Mouse (Mus musculus) left cerebral cortex, adult 2 months (tissue): ENCODE measurements around the gene Thbd. TPM values are rescaled to one million over a fixed set of nuclear protein-coding genes. Genes with fewer than 3 reads are reported as not detected.

Experiments
- DNase-seq, 2 experiments: peaks; one replicate each; pipeline ENCODE4 v3.0.0; 2021 to 2022; ENCODE audit warnings: low spot score in 2 of 2, mixed read lengths in 1 of 2; ENCODE audit errors: extremely low spot score in 1 of 2
- H3K27ac ChIP-seq: fragments of 200-600 bp; 2 replicates; pipeline ENCODE4 v1.8.1; 2022
- H3K4me3 ChIP-seq: fragments of 200-600 bp; 2 replicates; pipeline ENCODE4 v1.8.1; 2022
- CTCF ChIP-seq: fragments of 200-600 bp; IDR thresholded peaks from 2 replicates; pipeline ENCODE4 v1.8.1; 2022; ENCODE audit warnings: antibody characterized with exemption, mild to moderate bottlenecking, moderate library complexity
- intact Hi-C: fragments of 180-260 bp; cut with DNase I; formaldehyde crosslinking; loops from one replicate; pipeline ENCODE4 v1.15.1; 2025
- total RNA-seq, 2 experiments: library from RNA; stranded (reverse); gene quantifications; 2 replicates each; pipeline ENCODE4 v1.2.3; 2021

The Thbd gene
- total RNA-seq, 2 experiments from 2014 or later = 12.3 to 13.0 TPM

DNA sequence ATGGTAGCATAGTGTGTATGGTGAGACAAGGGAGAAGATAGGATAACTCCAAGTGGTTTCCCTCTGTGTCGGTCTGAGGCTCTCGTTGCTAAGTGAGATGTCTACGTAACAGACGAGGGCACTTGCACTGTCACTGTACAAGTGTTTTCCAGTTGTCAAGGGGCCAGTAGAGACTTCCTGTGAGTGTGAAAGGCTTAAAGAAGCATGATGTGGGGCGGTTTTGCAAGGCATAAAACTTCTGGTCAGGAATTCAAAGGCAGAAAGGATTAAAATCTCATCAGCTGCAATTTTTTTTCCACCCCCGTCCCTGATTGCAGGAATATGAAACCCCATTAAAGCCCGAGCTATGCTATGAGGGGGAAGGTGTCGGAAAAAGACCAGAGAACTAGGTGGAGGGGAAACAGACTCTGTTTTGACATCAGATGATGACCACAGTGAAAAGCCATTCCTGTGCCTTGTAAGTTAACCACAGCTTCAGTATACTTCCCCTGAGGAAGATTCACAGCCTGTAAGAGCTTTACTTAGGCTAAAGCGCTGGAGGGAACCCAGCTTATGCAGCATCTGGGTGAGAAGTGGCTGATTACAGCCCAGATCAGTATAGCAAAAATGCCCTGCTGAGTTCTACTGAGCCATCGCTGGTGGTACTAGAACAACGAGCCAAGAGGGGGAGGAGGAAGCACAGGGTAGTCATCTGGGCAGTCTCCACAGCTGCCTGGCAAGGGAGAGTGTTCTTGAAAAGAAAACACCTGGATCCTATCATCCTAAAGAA lies 10.8 kb downstream of the Thbd start:
- intact Hi-C loops = loop anchor here (5.0 kb wide), 3 partner anchors 70 to 255 kb away; no protein-coding TSS in a partner anchor
- DNase-seq = no peak

DNA sequence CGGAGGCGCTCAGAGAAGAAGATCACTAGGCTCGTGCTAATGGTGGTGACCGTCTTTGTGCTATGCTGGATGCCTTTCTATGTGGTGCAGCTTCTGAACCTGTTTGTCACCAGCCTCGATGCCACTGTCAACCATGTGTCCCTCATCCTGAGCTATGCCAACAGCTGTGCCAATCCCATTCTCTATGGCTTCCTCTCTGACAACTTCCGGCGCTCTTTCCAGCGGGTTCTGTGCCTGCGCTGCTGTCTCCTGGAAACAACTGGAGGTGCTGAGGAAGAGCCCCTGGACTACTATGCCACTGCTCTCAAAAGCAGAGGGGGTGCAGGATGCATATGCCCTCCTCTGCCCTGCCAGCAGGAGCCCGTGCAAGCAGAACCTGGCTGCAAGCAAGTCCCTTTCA lies 11.8 kb downstream of the Thbd start:
- peak in 1 of 2 experiments; percentile 22 for DNase-seq
- no peak for TF ChIP-seq CTCF
- H3K4me3 ChIP-seq = peak overlapping the region; percentile 63
- peak overlapping the region; percentile 94 for H3K27ac ChIP-seq
- intact Hi-C loops = loop anchor here (5.0 kb wide), 3 partner anchors 69 to 254 kb away; no protein-coding TSS in a partner anchor

More for the DNA sequence above, 10.8 kb downstream of the Thbd start:
- TF ChIP-seq CTCF = no peak
- Histone ChIP-seq H3K4me3 (peak overlapping the region; percentile 63), H3K27ac (peak overlapping the region; percentile 94)

DNA sequence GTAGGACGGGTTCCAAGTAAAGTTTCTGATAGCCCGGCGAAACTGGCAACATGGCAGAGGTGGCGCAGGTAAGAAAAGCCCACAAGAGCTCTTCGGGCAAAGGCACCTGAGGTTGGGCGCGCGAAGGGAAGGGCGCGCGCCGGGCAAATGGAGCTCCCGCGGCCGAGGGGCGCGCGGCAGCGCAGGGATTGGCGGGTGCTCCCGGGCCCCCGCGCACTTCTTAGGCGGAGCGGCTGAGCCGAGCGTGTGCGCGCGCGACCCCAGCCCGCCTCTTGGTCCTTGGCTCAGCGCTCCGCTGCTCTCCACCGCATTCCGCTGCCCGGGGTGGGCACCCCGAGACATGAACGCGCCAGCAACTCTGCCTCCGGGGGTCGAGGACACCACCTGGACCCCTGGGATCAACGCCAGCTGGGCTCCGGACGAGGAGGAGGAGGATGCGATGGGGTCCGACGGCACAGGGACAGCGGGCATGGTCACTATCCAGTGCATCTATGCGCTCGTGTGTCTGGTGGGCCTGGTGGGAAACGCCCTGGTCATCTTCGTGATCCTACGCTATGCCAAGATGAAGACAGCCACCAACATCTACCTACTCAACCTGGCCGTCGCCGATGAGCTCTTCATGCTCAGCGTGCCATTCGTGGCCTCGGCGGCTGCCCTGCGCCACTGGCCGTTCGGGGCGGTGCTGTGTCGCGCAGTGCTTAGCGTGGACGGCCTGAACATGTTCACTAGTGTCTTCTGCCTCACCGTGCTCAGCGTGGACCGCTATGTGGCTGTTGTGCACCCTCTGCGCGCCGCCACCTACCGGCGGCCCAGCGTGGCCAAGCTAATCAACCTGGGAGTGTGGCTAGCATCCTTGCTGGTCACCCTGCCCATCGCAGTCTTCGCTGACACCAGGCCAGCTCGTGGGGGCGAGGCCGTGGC lies 12.6 kb downstream of the Thbd start, which contains the start of gene Sstr4:
Gene Sstr4 (plus strand): TSS at position 214 of the 921 bp plus-strand sequence.
- peak within 1 kb of the TSS; percentile 94 for H3K27ac ChIP-seq
- peak within 1 kb of the TSS; percentile 63 for H3K4me3 ChIP-seq

DNA sequence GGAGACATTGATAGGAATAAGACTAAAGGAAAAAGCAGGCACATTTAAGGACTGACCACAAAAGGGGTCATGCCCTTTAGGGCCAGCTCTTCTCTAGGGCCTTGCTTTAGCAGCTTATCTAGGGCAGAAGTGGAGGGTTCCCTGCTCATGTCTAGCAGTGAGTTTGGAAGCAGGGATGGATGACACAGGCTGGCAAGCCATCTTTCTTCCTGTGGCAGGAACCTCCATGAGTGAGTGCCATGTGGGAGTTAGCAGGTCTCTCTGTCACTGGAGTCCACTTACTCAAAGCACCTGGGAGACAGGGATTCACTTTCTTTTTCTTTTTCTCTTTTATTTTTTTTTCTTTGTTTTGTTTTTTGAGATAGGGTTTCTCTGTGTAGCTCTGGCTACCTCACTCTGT lies 14.1 kb downstream of the Thbd start:
- TF ChIP-seq CTCF = no peak
- DNase-seq = no peak
- H3K27ac ChIP-seq = no peak overlapping the region
- intact Hi-C loops = loop anchor here (2.0 kb wide), 1 partner anchor 271 kb away; no protein-coding TSS in a partner anchor
- H3K4me3 ChIP-seq = no peak overlapping the region

More for the DNA sequence above, 12.6 kb downstream of the Thbd start, which contains the start of gene Sstr4:
- peak; percentile 62 to 73 for DNase-seq
- intact Hi-C loops = loop anchor here (2.0 to 5.0 kb wide), 4 partner anchors 68 to 273 kb away; no protein-coding TSS in a partner anchor
- peak; percentile 77 for TF ChIP-seq CTCF

DNA sequence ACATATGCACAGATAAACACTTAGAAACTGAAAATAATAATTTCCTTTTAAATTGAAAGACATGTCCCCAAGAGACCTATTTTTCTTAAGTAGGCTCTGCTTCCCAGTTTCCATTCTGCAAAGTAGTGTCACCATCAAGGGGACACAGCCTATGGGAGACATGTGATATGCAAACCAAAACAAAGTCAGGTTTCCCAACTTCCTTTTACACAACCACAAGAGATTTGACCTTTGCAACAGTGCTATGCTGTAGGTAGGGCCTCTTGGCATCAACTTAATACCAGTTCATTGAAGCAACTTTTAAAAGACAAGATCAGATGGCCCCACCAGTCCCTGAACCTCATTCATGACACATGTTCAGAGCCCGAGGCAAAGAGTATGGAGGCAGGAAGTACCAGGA lies 14.8 kb downstream of the Thbd start:
- no peak overlapping the region for H3K27ac ChIP-seq
- DNase-seq = no peak
- no peak for TF ChIP-seq CTCF
- intact Hi-C loops = no loop called here
- no peak overlapping the region for H3K4me3 ChIP-seq

DNA sequence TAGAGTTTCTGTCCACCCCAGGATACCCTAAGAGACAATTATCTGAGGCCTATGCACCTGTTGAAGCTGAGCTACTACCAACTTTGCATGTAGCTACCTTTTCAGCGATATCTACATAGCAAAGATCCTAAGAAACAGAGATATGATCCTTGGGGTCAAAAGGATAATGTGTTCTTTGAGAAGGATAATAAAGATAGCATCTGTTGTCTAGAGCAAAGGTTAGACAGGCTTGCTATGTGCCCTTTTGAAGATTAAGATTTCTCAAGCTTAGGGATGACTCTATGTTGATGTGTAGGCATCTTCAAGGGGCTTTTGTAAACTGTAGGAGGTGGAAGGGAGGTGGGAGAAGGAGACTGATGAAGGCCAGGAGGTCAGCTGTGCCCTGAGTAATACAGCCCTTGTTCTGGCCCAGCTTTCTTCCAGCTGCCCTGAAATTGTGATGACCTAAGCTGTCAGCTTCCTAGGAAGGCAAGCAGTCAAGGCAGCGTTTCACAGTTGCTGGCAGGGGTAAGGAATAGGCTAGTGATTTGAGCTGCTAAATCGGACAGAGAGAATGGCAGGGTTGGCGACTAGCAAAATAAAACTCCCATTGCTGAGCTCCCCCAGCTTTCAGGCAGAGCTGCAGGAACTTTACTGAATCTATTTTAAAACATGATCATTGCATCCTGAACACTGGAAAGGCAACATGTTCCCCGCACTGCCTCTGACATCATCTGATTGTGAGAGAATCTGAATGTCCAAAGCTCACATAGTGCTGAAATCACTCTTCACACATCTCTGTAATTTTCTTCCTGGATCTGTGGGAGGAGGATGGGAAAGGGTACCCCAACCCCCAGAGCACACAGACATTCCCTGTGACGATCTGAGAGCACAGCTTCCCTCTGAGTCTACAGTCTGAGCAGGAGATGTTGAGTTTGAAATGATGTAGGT lies 20.1 kb downstream of the Thbd start:
- intact Hi-C loops = no loop called here
- TF ChIP-seq CTCF = no peak
- peak overlapping the region; percentile 54; the same call in 1 of the 2 replicates for H3K27ac ChIP-seq

DNA sequence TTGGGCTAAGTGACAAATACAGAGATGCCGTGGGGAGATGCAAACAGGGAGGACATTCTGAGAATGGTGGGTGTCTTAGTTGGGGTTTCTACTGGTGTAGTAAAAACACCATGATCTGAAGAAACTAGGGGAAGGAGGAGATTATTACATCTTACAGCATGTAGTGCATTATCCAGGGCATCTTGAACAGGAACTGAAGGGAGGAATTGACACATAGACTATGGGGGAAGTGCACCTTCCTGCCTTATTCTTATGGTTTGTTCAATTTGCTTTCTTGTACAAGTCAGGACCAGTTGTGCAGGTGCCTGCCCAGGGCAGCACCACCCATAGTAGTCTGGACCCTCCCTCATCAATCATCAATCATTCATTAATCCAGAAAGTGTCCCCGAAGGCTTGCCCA lies 21.1 kb downstream of the Thbd start:
- no peak for TF ChIP-seq CTCF
- no peak overlapping the region for H3K4me3 ChIP-seq
- no peak for DNase-seq
- H3K27ac ChIP-seq = no peak overlapping the region
- intact Hi-C loops = no loop called here

More for the DNA sequence above, 20.1 kb downstream of the Thbd start:
- no peak overlapping the region for H3K4me3 ChIP-seq
- peak; percentile 29 to 35 for DNase-seq

DNA sequence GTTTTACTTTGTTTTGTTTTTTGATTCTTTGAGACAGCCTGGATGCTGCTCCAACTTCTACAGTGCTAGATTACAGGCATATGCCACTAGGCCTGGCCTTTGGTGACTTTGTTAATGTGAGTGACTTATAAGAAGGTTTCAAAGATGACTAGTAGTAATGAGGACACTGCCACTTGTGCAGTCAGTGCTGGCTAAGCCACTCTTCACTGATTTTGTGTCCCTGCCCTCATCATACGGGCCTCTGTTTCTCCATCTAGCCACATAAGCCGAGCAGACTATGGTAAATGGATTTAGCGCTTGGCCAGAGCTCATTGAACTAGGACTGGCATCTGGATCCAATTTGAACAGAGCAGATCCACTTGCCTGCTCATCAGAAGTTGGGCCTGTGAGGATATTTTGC lies 21.5 kb downstream of the Thbd start:
- Histone ChIP-seq H3K4me3 (no peak overlapping the region), H3K27ac (no peak overlapping the region)
- DNase-seq = no peak
- no peak for TF ChIP-seq CTCF
- intact Hi-C loops = no loop called here

DNA sequence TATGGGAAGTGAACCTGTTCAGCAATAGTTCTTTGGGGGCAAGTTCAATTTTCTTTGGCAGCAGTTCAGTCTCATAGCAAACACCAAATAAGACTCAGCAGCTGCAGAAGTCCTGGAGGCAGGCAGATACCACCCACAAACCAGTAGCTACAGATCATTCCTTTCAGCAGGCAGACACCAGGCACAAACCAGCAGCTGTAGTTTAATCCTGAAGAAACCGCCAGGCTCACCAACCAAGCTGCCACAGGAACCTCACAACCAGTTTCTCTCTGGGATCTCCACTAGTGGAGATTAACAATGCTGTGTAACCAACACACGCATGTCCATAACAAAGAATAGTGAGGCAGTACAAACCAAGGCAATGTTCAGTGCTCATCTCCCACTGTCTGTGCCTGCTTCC lies 26.9 kb downstream of the Thbd start:
- Histone ChIP-seq H3K4me3 (no peak overlapping the region), H3K27ac (no peak overlapping the region)
- no peak for TF ChIP-seq CTCF
- intact Hi-C loops = no loop called here
- DNase-seq = no peak

DNA sequence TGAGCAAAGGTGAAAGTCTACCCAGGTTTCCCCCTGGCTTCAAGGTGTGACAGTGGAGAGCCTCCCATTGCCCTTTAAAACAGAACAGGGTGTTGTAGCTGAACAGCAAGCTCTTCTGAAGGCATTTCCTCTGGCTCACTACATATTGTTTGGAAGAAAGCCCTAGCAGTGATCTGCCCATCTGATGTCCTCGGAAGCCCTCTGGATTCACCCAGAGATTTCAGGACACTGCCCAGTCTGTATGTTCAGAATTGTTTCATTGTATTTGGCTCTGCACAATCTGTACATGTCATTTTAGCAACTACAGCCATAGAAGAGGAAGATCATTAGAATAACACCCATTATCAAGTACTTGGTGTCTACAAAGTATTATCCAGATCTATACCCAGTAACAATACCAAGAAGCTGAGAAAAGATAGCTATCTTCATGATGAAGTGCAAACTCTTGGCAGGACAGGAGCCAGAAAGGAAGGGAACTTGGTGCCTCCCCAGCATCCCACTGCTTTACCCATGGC lies 28.0 kb downstream of the Thbd start:
- intact Hi-C loops = no loop called here
- TF ChIP-seq CTCF = no peak
- Histone ChIP-seq H3K27ac (no peak overlapping the region), H3K4me3 (no peak overlapping the region)
- no peak for DNase-seq

DNA sequence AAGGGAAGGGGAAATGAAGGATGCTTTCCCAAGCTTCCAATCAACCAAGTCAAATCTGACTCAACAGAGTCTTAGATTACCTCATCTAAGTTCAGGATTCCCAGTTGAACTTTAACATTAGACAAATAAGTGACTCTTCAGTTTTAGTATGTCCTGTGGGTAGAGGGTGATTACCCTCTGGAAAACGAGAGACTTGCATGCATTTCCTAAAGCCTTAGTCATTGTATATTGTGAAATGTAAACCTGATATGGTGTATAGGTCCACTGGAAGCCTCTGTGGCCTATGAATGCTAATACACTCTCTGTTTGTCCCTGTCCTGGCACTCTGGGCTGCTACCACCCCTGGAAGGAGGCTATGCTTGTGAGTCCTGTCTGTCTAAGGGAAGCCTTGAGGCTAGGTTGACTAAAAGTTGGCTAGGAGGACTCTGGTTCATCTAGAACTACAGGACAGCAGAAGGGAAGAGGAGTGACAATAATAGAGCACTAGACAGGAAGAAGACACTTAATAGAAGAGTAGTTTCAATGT lies 29.1 kb downstream of the Thbd start:
- Histone ChIP-seq H3K4me3 (no peak overlapping the region), H3K27ac (no peak overlapping the region)
- TF ChIP-seq CTCF = no peak
- intact Hi-C loops = no loop called here
- DNase-seq = no peak
